Mouse (Mus musculus): ENCODE measurements at regions not wholly inside any gene's neighbourhood (a gene's known extent, or its start where the extent isn't known, plus 50 kb on each side); places are given as distances from the start of the nearest gene placed in this dataset.

DNA sequence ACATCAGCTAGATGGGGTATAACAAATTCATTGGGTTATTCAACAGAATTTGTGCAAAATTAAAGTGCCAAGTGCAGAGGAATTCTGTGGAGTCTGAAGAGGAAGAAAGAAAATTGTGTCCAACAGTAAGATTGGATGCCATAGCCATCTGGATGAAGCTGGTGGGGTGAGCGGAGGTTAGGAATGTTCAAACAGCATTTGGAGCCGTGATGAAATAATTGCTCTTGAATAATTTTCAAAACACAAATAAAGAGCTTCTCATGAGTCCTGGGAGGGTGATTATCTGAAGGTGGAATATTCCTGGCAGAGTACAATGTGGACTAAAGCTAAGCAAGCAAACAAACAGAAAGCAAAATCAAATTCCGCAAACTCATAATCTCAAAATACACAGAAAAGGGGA lies 260.8 kb downstream of the 1190002N15Rik start:
- Histone ChIP-seq H3K27ac (ENCODE audit: low read length) (no peak overlapping the region), H3K9ac (replicated peaks; ENCODE audit: low read depth, low read length) (no peak overlapping the region), H3K4me1 (ENCODE audit: control insufficient read depth, insufficient read depth, low read length) (no peaks in the 10 kb centered on the region), H3K4me3 (ENCODE audit: low read depth, low read length) (no peak overlapping the region), H3K9me3 (ENCODE audit: control insufficient read depth, low read depth, low read length) (no peaks in the 10 kb centered on the region), H3K27me3 (ENCODE audit: control insufficient read depth, insufficient read depth, low read length) (no peaks in the 10 kb centered on the region), H3K36me3 (ENCODE audit: control insufficient read depth, insufficient read depth, low read length) (no peaks in the 10 kb centered on the region), H3K4me2 (replicated peaks; ENCODE audit: low read depth, low read length) (no peak overlapping the region)
- 69% methylated on average over 3 of the region's 3 CpGs for WGBS
- ATAC-seq (ENCODE audit: insufficient number of reproducible peaks, insufficient read depth, low FRiP score, low read depth): no peak

DNA sequence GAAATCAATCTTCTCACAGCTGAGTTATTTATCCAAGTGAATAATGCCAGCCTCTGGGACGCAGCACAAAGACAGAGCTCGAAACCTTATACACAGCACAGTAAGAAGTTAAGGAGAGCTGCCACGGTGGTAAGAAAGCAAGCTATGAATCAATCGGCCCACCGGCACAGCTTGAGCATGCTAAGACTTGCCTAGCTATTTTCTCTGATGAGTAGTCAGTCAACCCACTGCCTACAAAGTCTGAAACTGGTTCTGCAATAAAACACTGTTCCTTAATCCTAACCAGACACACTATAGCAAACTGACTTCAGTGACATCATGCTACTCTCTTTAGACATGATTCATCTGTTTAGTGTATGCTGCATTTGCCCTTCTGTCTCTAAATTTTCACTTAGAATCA lies 268.7 kb downstream of the 1190002N15Rik start:
- WGBS: 46% methylated on average over 5 of the region's 5 CpGs
- Histone ChIP-seq H3K4me1 (ENCODE audit: control insufficient read depth, insufficient read depth, low read length) (no peaks in the 10 kb centered on the region), H3K27me3 (ENCODE audit: control insufficient read depth, insufficient read depth, low read length) (no peaks in the 10 kb centered on the region), H3K4me2 (replicated peaks; ENCODE audit: low read depth, low read length) (no peak overlapping the region), H3K27ac (ENCODE audit: low read length) (no peak overlapping the region), H3K9me3 (ENCODE audit: control insufficient read depth, low read depth, low read length) (no peaks in the 10 kb centered on the region), H3K4me3 (ENCODE audit: low read depth, low read length) (no peak overlapping the region), H3K9ac (replicated peaks; ENCODE audit: low read depth, low read length) (no peak overlapping the region), H3K36me3 (ENCODE audit: control insufficient read depth, insufficient read depth, low read length) (no peaks in the 10 kb centered on the region)
- peak; percentile 72; the same call in 1 of the 2 replicates for ATAC-seq (ENCODE audit: insufficient number of reproducible peaks, insufficient read depth, low FRiP score, low read depth)

DNA sequence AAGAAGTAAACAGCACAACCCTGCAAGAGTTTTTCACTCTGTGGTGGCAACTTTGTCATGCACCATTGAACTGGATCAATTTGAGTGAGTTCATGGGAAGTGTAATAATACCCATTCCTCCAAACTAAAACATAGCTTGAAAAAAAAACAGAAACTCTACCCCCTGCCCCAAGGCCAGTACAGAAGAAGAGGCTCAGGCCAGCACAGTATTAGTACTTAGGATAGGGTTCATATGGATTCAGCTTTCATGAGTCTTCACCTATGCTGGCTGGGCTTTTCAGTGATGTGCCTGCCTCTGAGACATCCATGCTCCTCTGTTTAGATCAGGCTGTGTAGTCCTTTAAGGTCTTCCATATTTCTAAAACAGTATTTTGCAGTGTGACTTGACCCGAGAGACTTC lies 270.6 kb downstream of the 1190002N15Rik start:
- H3K27me3 ChIP-seq (ENCODE audit: control insufficient read depth, insufficient read depth, low read length): no peaks in the 10 kb centered on the region
- no peak overlapping the region for H3K9ac ChIP-seq (replicated peaks; ENCODE audit: low read depth, low read length)
- H3K9me3 ChIP-seq (ENCODE audit: control insufficient read depth, low read depth, low read length): no peaks in the 10 kb centered on the region
- no peak overlapping the region for H3K4me3 ChIP-seq (ENCODE audit: low read depth, low read length)
- no peak overlapping the region for H3K27ac ChIP-seq (ENCODE audit: low read length)
- no peak for ATAC-seq (ENCODE audit: insufficient number of reproducible peaks, insufficient read depth, low FRiP score, low read depth)
- no peaks in the 10 kb centered on the region for H3K4me1 ChIP-seq (ENCODE audit: control insufficient read depth, insufficient read depth, low read length)
- WGBS: 76% methylated on average over 1 of the region's 1 CpGs
- H3K36me3 ChIP-seq (ENCODE audit: control insufficient read depth, insufficient read depth, low read length): no peaks in the 10 kb centered on the region
- no peak overlapping the region for H3K4me2 ChIP-seq (replicated peaks; ENCODE audit: low read depth, low read length)

DNA sequence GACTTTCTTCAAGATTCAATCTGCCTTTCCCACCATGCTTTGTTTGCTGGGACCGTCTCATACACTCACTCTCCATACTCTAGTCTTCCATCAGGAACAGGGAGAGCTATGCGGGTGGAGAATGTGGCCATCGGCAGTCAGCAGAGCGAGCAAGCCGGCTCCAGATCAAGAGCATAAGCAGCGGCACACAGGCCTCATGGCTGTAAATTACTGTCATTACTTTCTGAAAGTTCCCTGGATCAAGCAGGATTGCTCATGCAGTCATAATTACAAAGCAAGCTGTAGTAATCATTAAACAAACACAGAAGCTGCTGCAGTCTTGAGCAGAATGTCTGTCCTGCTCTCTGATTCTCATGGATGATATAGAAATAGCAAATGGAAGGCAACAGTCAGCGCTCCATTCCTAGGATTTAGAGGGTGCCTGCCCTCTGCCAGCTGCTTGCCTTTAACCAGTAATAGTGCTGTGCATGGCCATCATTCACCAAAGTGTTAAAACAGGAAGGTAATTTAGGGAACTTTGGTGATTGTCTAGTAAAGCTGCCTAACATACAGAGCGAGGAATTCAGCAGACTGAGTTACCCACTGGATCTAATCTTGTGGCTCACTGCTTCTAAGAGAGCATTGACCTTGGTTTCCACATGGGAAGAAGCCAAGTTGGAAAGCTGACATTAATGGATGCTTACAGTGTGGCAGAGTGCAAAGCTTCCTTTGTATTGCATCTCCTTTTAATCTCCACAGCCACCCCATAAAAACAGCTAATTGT lies 298.2 kb downstream of the 1190002N15Rik start:
- Histone ChIP-seq H3K9ac (replicated peaks; ENCODE audit: low read depth, low read length) (no peak overlapping the region), H3K36me3 (ENCODE audit: control insufficient read depth, insufficient read depth, low read length) (no peaks in the 10 kb centered on the region), H3K4me3 (ENCODE audit: low read depth, low read length) (no peak overlapping the region), H3K4me2 (replicated peaks; ENCODE audit: low read depth, low read length) (no peak overlapping the region), H3K9me3 (ENCODE audit: control insufficient read depth, low read depth, low read length) (no peaks in the 10 kb centered on the region), H3K27me3 (ENCODE audit: control insufficient read depth, insufficient read depth, low read length) (no peaks in the 10 kb centered on the region), H3K27ac (ENCODE audit: low read length) (no peak overlapping the region), H3K4me1 (ENCODE audit: control insufficient read depth, insufficient read depth, low read length) (no peaks in the 10 kb centered on the region)
- WGBS: 57% methylated on average over 8 of the region's 8 CpGs
- ATAC-seq (ENCODE audit: insufficient number of reproducible peaks, insufficient read depth, low FRiP score, low read depth): no peak

DNA sequence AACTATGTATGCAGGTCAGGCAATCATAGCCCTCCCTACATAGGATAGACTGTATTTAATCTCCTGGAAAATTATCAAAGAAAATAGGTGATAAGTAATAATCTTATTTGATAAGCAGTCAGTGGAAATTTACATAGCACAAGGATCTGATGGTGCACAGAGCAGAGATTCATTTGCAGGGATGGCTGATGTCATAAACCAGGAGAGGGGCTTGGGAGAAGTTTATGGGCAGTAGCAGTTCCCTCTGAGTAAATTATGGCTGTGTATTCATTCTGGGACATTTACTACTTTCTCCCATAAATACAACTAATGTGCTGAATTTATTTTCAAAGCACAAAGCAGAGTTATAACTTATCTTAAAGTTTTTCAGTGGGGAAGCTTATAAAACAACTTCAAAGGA lies 299.3 kb downstream of the 1190002N15Rik start:
- Histone ChIP-seq H3K27ac (ENCODE audit: low read length) (no peak overlapping the region), H3K36me3 (ENCODE audit: control insufficient read depth, insufficient read depth, low read length) (no peaks in the 10 kb centered on the region), H3K9ac (replicated peaks; ENCODE audit: low read depth, low read length) (no peak overlapping the region), H3K4me1 (ENCODE audit: control insufficient read depth, insufficient read depth, low read length) (no peaks in the 10 kb centered on the region), H3K27me3 (ENCODE audit: control insufficient read depth, insufficient read depth, low read length) (no peaks in the 10 kb centered on the region), H3K9me3 (ENCODE audit: control insufficient read depth, low read depth, low read length) (no peaks in the 10 kb centered on the region), H3K4me2 (replicated peaks; ENCODE audit: low read depth, low read length) (no peak overlapping the region), H3K4me3 (ENCODE audit: low read depth, low read length) (no peak overlapping the region)
- ATAC-seq (ENCODE audit: insufficient number of reproducible peaks, insufficient read depth, low FRiP score, low read depth): no peak

DNA sequence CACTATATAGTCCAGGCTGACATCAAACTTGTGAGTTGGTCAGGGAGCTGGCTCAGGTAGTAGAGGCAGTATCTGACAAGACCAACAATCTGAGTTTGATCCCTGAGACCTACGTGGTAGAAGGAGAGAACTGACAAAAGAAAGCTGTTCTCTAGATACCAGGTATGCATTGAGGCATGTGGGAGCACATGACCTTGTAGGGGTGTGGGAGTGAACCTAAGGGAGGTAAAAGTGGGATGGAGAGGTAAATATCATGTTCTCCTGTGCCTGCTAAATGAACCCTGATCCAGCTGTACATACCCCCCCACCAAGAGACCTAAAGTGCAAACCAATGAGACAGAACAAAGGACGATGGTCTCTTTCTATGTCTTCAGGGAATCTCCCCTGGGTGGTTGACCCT lies 308.3 kb downstream of the 1190002N15Rik start:
- Histone ChIP-seq H3K36me3 (ENCODE audit: control insufficient read depth, insufficient read depth, low read length) (no peaks in the 10 kb centered on the region), H3K27me3 (ENCODE audit: control insufficient read depth, insufficient read depth, low read length) (no peaks in the 10 kb centered on the region), H3K4me1 (ENCODE audit: control insufficient read depth, insufficient read depth, low read length) (no peaks in the 10 kb centered on the region), H3K4me2 (replicated peaks; ENCODE audit: low read depth, low read length) (no peak overlapping the region), H3K4me3 (ENCODE audit: low read depth, low read length) (no peak overlapping the region), H3K9me3 (ENCODE audit: control insufficient read depth, low read depth, low read length) (no peaks in the 10 kb centered on the region), H3K27ac (ENCODE audit: low read length) (no peak overlapping the region), H3K9ac (replicated peaks; ENCODE audit: low read depth, low read length) (no peak overlapping the region)
- ATAC-seq (ENCODE audit: insufficient number of reproducible peaks, insufficient read depth, low FRiP score, low read depth): no peak
- WGBS: 88% methylated on average over 2 of the region's 2 CpGs

DNA sequence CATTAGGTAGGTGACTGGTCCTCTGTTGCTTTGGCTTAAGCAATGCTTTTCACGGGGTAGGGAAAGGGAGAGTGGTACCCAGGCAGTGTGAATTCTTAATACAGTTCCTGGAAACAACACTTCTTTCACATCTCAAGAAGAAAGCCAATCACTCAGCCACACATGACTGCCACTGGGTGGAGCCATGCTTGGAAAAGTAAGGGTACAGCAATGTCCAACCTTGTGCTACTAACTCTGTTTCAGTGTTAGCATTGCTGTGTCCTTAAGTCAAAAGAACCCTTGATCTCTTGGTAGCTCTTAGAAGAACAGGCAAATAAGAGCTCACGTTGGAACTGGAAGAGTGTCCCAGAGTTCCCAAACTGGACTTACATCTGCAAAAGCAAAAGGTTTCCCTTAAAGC lies 318.8 kb downstream of the 1190002N15Rik start:
- H3K36me3 ChIP-seq (ENCODE audit: control insufficient read depth, insufficient read depth, low read length): no peaks in the 10 kb centered on the region
- no peak overlapping the region for H3K4me3 ChIP-seq (ENCODE audit: low read depth, low read length)
- H3K9ac ChIP-seq (replicated peaks; ENCODE audit: low read depth, low read length): no peak overlapping the region
- H3K4me1 ChIP-seq (ENCODE audit: control insufficient read depth, insufficient read depth, low read length): no peaks in the 10 kb centered on the region
- H3K9me3 ChIP-seq (ENCODE audit: control insufficient read depth, low read depth, low read length): no peaks in the 10 kb centered on the region
- no peak overlapping the region for H3K4me2 ChIP-seq (replicated peaks; ENCODE audit: low read depth, low read length)
- H3K27me3 ChIP-seq (ENCODE audit: control insufficient read depth, insufficient read depth, low read length): no peaks in the 10 kb centered on the region
- ATAC-seq (ENCODE audit: insufficient number of reproducible peaks, insufficient read depth, low FRiP score, low read depth): no peak
- WGBS: 64% methylated on average over 2 of the region's 2 CpGs
- H3K27ac ChIP-seq (ENCODE audit: low read length): no peak overlapping the region

DNA sequence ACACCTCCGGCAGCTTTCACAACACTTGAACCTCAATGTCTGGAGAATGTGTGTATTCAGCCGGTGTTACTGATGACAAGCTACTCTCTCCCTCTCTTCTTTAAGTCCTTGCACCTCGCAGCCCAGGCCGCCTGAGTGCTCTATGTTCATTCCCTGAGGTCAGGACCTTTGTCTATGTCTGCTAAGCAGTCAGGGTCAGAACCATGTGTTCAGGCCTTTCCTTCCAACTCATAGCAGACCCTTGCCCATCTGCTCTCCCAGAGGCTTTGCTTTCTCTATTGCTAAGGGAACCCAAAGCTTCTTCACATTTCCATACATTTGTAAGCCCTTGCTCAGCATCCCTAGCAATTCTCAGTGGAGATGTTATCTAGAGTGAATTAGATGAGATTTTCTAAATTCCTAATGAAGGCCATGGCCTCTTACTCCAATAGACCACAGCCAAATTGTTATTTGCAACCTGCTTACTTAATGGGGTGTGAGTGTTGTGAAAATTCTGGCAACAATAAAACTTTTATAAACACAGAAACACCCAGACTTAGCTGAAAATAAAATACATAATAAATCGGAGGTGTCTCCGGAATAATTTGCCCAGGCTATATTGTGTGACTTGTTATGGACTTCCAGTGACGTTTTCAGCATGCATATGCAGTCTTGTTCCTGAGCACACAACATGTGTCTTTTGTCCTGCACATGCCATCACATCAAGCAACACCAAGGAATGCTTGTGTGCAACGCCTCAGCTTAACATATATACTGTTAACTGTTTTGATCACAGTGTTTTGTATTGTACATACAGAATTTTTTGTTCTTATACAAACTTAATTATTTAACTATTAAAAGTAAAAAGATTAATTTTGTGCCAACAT lies 321.2 kb downstream of the 1190002N15Rik start:
- no peak overlapping the region for H3K27ac ChIP-seq (ENCODE audit: low read length)
- no peak overlapping the region for H3K4me2 ChIP-seq (replicated peaks; ENCODE audit: low read depth, low read length)
- no peaks in the 10 kb centered on the region for H3K4me1 ChIP-seq (ENCODE audit: control insufficient read depth, insufficient read depth, low read length)
- no peaks in the 10 kb centered on the region for H3K27me3 ChIP-seq (ENCODE audit: control insufficient read depth, insufficient read depth, low read length)
- H3K4me3 ChIP-seq (ENCODE audit: low read depth, low read length): no peak overlapping the region
- no peaks in the 10 kb centered on the region for H3K9me3 ChIP-seq (ENCODE audit: control insufficient read depth, low read depth, low read length)
- no peak overlapping the region for H3K9ac ChIP-seq (replicated peaks; ENCODE audit: low read depth, low read length)
- no peak for ATAC-seq (ENCODE audit: insufficient number of reproducible peaks, insufficient read depth, low FRiP score, low read depth)
- WGBS: 61% methylated on average over 8 of the region's 8 CpGs
- H3K36me3 ChIP-seq (ENCODE audit: control insufficient read depth, insufficient read depth, low read length): no peaks in the 10 kb centered on the region

Data from stomach, embryonic 14.5 days (tissue).